Mouse (Mus musculus): ENCODE data around the gene Copz2. TPM values are rescaled to one million over a fixed set of nuclear protein-coding genes. Genes with fewer than 3 reads are reported as not detected.

Gene Copz2
- polyA plus RNA-seq, 1 experiment = 77.0 TPM

DNA sequence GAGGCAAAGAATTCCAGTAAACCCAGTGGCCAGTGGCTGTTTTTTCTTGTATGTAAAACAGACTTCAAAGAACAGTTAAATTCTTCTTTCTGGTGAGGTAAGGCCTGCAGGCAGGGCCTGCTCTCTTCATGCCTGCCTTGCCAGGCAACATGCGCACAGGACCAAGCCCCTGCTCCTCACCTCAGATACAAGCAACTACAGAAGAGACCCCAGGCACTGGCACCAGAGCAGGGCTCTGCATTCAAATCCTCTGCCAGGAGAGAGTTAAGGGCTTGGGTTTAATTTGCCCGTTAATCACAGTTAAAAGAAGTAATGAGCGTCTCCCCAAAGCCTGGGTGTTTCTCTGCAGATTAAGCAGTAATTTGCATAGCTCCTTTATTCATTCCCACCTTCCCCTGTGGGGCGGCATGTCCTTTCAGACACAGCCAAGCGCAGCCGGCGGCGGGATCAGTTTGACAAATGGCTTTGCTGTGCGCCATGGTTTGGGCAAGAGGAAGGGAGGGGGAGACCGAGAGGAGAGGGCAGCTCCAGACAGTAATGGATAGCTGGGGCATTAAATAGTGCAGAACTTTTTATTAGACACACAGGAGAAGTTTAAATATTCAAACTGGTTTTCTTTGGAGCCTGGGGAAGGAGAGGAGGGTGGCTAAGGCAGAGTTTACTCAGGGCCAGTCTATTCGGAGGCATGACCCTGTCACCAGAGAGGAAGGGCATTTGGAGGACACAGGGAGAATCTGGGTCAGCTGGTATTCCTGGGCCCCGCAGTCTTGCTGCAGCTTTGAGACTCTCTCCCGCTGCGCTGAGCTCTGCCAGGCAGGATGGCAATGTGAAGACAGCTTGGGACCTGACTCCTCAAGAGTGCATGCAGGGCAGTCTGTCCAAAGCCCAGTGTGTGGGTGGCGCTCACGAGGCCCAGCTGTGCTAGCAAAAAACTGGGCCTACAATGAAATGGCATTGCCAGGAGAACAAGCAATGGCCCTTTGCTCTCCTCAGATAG is 53.3 kb downstream of the Copz2 start:
- DNase-seq (ENCODE audit: low read depth) = no peak

DNA sequence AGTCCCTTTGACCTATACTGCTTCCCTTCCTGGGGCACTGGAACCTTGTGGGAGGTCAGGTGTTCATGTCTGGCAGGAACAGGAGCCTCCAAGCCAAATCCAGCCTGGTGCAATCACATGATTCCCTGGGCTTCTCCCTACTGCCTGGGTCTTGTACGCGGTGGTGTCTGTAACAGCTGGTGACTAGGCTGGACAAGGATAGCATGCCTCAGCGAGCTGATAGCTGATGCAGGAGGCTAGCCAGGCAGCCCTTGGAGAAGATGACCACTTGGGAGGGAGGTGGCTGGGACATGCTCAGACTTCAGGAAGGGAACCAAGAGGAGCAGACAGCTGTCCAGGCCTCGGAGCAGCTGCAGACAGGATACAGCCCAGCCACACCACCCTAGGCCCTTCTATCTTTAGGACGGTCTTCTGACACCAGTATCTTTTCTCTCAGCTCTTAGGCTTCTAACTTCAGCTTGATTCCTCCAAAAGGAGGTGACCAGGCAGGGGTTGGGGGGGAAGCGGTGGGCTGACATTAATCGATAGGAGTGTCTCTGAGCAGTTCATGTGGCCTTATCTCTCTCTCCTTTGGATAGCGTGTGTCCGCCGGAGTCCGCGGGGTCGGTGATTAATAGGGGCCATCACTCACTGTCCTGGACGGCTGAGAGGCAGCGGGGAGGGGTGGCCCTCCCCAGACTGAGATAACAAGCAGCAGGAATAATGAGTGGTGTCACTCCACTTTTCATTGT is 56.9 kb downstream of the Copz2 start:
- DNase-seq (ENCODE audit: low read depth) = no peak

DNA sequence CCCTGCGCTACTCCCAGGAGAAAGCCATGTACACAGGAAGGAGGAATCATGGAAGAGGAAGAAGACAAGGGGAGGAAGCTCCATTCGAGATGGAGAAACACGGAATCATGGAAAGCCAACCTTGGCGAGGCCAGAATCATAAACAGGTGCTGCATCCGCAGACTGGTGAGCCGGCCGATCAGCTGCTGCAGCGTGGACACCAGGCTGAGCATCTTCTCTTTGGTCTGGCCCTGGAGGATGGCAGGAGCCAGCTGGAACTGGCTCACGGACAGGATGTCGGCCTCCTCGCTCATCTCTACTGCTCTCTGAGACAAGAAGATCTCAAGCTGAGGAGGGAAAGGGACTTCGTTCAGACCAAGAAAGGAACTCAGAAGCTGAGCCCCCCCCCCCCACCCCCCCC is 58.9 kb downstream of the Copz2 start:
- no peak for DNase-seq (ENCODE audit: low read depth)

DNA sequence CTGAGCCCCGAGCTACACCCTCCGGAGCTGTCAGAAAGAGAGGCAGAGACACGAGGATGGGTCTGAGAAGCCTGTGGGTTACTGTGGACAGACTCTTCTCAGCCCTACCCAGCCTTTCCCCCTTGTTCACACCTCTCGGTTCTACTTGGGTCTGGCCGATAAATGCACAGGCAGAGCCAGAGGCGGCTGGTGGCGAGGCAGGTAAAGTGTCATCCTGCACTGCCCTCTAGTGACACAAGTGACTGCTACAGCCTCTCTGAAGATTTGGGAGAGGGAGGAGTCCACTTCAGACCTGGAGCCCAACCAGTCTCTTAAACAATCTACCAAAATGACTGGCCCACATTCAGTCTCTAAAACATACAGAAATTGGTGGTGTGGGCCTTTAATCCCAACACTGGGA is 60.3 kb downstream of the Copz2 start:
- DNase-seq (ENCODE audit: low read depth) = no peak

Other genes starting within 250 kb of the Copz2 start
- 30.1 and 32.0 TPM in 2 replicates for gene Snx11, start 72.3 kb upstream of the Copz2 start, polyA plus RNA-seq (2012; rRNA removed)
- gene Cbx1, start 60.7 kb upstream of the Copz2 start, polyA plus RNA-seq (2012; rRNA removed) = 11.7 and 17.4 TPM in 2 replicates
- gene Nfe2l1, start 19.9 kb upstream of the Copz2 start, polyA plus RNA-seq (2012; rRNA removed) = 249 and 296 TPM in 2 replicates
- gene Cdk5rap3, start 66.6 kb downstream of the Copz2 start, polyA plus RNA-seq (2012; rRNA removed) = 59.2 and 67.1 TPM in 2 replicates
- 19.5 and 20.2 TPM in 2 replicates for gene Prr15l, start 78.2 kb downstream of the Copz2 start, polyA plus RNA-seq (2012; rRNA removed)
- 39.3 and 41.8 TPM in 2 replicates for gene Pnpo, start 94.1 kb downstream of the Copz2 start, polyA plus RNA-seq (2012; rRNA removed)
- gene Sp2, start 133.1 kb downstream of the Copz2 start, polyA plus RNA-seq (2012; rRNA removed) = 11.6 and 19.8 TPM in 2 replicates
- gene Sp6, start 163.5 kb downstream of the Copz2 start, polyA plus RNA-seq (2012; rRNA removed) = 1.5 and 2.2 TPM in 2 replicates
- 19.6 and 21.0 TPM in 2 replicates for gene Scrn2, start 180.1 kb downstream of the Copz2 start, polyA plus RNA-seq (2012; rRNA removed)
- gene Lrrc46, start 191.5 kb downstream of the Copz2 start, polyA plus RNA-seq (2012; rRNA removed) = 4.9 and 7.7 TPM in 2 replicates
- gene Mrpl10, start 191.7 kb downstream of the Copz2 start, polyA plus RNA-seq (2012; rRNA removed) = 72.0 and 90.4 TPM in 2 replicates
- gene Osbpl7, start 200.8 kb downstream of the Copz2 start, polyA plus RNA-seq (2012; rRNA removed) = 30.5 and 35.6 TPM in 2 replicates